Mouse (Mus musculus) stomach, embryonic 14.5 days (tissue): ENCODE measurements at regions not wholly inside any gene's neighbourhood (a gene's known extent, or its start where the extent isn't known, plus 50 kb on each side); places are given as distances from the start of the nearest gene placed in this dataset.

ENCODE experiments used
- ATAC-seq: fragments of 200-750 bp; cut with Nextera tagmentation; 2 replicates; pipeline ENCODE4 v1.8.0; 2017; ENCODE audit warnings: low read depth, moderate TSS enrichment; ENCODE audit not compliant: insufficient number of reproducible peaks, insufficient read depth, low FRiP score
- H3K27ac ChIP-seq: fragments of 300-500 bp; sonication (generic); 2 replicates; pipeline ENCODE4 v1.5.1; 2014; ENCODE audit warnings: mild to moderate bottlenecking, low read length, moderate library complexity, mixed read lengths
- H3K27me3 ChIP-seq: fragments of 300-500 bp; sonication (generic); 2 replicates; pipeline ENCODE4 v1.6.1; 2014; ENCODE audit warnings: low read length, control low read depth, mixed read lengths; ENCODE audit not compliant: control insufficient read depth, insufficient read depth
- H3K36me3 ChIP-seq: fragments of 300-500 bp; sonication (generic); 2 replicates; pipeline ENCODE4 v1.6.1; 2014; ENCODE audit warnings: mild to moderate bottlenecking, control low read depth, low read length, moderate library complexity, mixed read lengths; ENCODE audit not compliant: control insufficient read depth, insufficient read depth
- H3K4me1 ChIP-seq: fragments of 300-500 bp; sonication (generic); 2 replicates; pipeline ENCODE4 v1.6.1; 2014; ENCODE audit warnings: low read length, control low read depth, mixed read lengths; ENCODE audit not compliant: control insufficient read depth, insufficient read depth
- H3K4me2 ChIP-seq: fragments of 300-500 bp; sonication (generic); replicated peaks from 2 replicates; pipeline ENCODE4 v1.6.1; 2014; ENCODE audit warnings: low read depth, low read length, control low read depth
- H3K4me3 ChIP-seq: fragments of 300-500 bp; sonication (generic); 2 replicates; pipeline ENCODE4 v1.5.1; 2014; ENCODE audit warnings: low read depth, low read length, control low read depth
- H3K9ac ChIP-seq: fragments of 300-500 bp; sonication (generic); replicated peaks from 2 replicates; pipeline ENCODE4 v1.6.1; 2014; ENCODE audit warnings: low read depth, mild to moderate bottlenecking, control low read depth, low read length, moderate library complexity, mixed read lengths
- H3K9me3 ChIP-seq: fragments of 300-500 bp; sonication (generic); 2 replicates; pipeline ENCODE4 v1.6.1; 2016; ENCODE audit warnings: low read depth, low read length, control low read depth; ENCODE audit not compliant: control insufficient read depth
- WGBS: fragments of 180-500 bp; shearing (Covaris S2); extraction: QIAGEN DNeasy Blood & Tissue Kit; methylation state at CpG from one replicate; pipeline ENCODE4 v1.1.7; 2014; 5-methylcytosine and 5-hydroxymethylcytosine counted together

GRCm38 (mm10) chr15:69632306-69632705, 3131.6 kb upstream of the Lrrc6 start:
- no peaks in the 10 kb centered on the region for H3K4me1 ChIP-seq
- H3K36me3 ChIP-seq: no peaks in the 10 kb centered on the region
- H3K4me3 ChIP-seq: no peak overlapping the region
- ATAC-seq: no peak
- no peak overlapping the region for H3K27ac ChIP-seq
- H3K9ac ChIP-seq: no peak overlapping the region
- H3K9me3 ChIP-seq: no peaks in the 10 kb centered on the region
- no peak overlapping the region for H3K4me2 ChIP-seq
- H3K27me3 ChIP-seq: no peaks in the 10 kb centered on the region

GRCm38 (mm10) chr15:69617998-69618397, 3117.3 kb upstream of the Lrrc6 start:
- Histone ChIP-seq H3K4me1 (no peaks in the 10 kb centered on the region), H3K4me2 (no peak overlapping the region), H3K9ac (no peak overlapping the region), H3K4me3 (no peak overlapping the region), H3K9me3 (no peaks in the 10 kb centered on the region), H3K27me3 (no peaks in the 10 kb centered on the region), H3K27ac (no peak overlapping the region), H3K36me3 (no peaks in the 10 kb centered on the region)
- no peak for ATAC-seq
- WGBS: 83% methylated on average over 2 of the region's 2 CpGs

GRCm38 (mm10) chr15:69614048-69614447, 3113.3 kb upstream of the Lrrc6 start:
- 67% methylated on average over 3 of the region's 3 CpGs for WGBS
- H3K27me3 ChIP-seq: no peaks in the 10 kb centered on the region
- ATAC-seq: no peak
- H3K9ac ChIP-seq: no peak overlapping the region
- no peaks in the 10 kb centered on the region for H3K4me1 ChIP-seq
- H3K36me3 ChIP-seq: no peaks in the 10 kb centered on the region
- no peak overlapping the region for H3K4me2 ChIP-seq
- no peak overlapping the region for H3K4me3 ChIP-seq
- H3K27ac ChIP-seq: no peak overlapping the region
- no peaks in the 10 kb centered on the region for H3K9me3 ChIP-seq

- Histone ChIP-seq H3K27me3 (no peaks in the 10 kb centered on the region), H3K4me3 (no peak overlapping the region), H3K36me3 (no peaks in the 10 kb centered on the region), H3K27ac (no peak overlapping the region), H3K4me2 (no peak overlapping the region), H3K9me3 (no peaks in the 10 kb centered on the region), H3K9ac (no peak overlapping the region), H3K4me1 (no peaks in the 10 kb centered on the region)
- WGBS: 48% methylated on average over 4 of the region's 4 CpGs
- no peak for ATAC-seq
Measured at GRCm38 (mm10) chr15:69591219-69592006, 3090.7 kb upstream of the Lrrc6 start.

GRCm38 (mm10) chr15:69588084-69588483, 3087.4 kb upstream of the Lrrc6 start:
- Histone ChIP-seq H3K27ac (no peak overlapping the region), H3K9me3 (no peaks in the 10 kb centered on the region), H3K27me3 (no peaks in the 10 kb centered on the region), H3K9ac (no peak overlapping the region), H3K4me1 (no peaks in the 10 kb centered on the region), H3K36me3 (no peaks in the 10 kb centered on the region), H3K4me3 (no peak overlapping the region), H3K4me2 (no peak overlapping the region)
- ATAC-seq: no peak
- 61% methylated on average over 5 of the region's 5 CpGs for WGBS

GRCm38 (mm10) chr15:69576742-69577141, 3076.0 kb upstream of the Lrrc6 start:
- WGBS: 34% methylated on average over 2 of the region's 2 CpGs
- no peak overlapping the region for H3K27ac ChIP-seq
- no peaks in the 10 kb centered on the region for H3K36me3 ChIP-seq
- H3K9ac ChIP-seq: no peak overlapping the region
- no peak overlapping the region for H3K4me3 ChIP-seq
- H3K27me3 ChIP-seq: no peaks in the 10 kb centered on the region
- H3K4me2 ChIP-seq: no peak overlapping the region
- no peaks in the 10 kb centered on the region for H3K9me3 ChIP-seq
- no peaks in the 10 kb centered on the region for H3K4me1 ChIP-seq
- ATAC-seq: no peak

GRCm38 (mm10) chr15:69575611-69576153, 3075.0 kb upstream of the Lrrc6 start:
- H3K36me3 ChIP-seq: no peaks in the 10 kb centered on the region
- 30% methylated on average over 4 of the region's 4 CpGs for WGBS
- ATAC-seq: no peak
- no peaks in the 10 kb centered on the region for H3K27me3 ChIP-seq
- H3K4me2 ChIP-seq: no peak overlapping the region
- no peaks in the 10 kb centered on the region for H3K4me1 ChIP-seq
- no peaks in the 10 kb centered on the region for H3K9me3 ChIP-seq
- no peak overlapping the region for H3K27ac ChIP-seq
- H3K9ac ChIP-seq: no peak overlapping the region
- no peak overlapping the region for H3K4me3 ChIP-seq

- no peaks in the 10 kb centered on the region for H3K36me3 ChIP-seq
- no peaks in the 10 kb centered on the region for H3K4me1 ChIP-seq
- ATAC-seq: no peak
- no peak overlapping the region for H3K4me2 ChIP-seq
- no peak overlapping the region for H3K27ac ChIP-seq
- H3K4me3 ChIP-seq: no peak overlapping the region
- 81% methylated on average over 3 of the region's 3 CpGs for WGBS
- no peaks in the 10 kb centered on the region for H3K9me3 ChIP-seq
- H3K27me3 ChIP-seq: no peaks in the 10 kb centered on the region
- H3K9ac ChIP-seq: no peak overlapping the region
Measured at GRCm38 (mm10) chr15:69554171-69554570, 3053.5 kb upstream of the Lrrc6 start.
